Mouse (Mus musculus) hindbrain, postnatal 0 days (tissue): ENCODE measurements at regions not wholly inside any gene's neighbourhood (a gene's known extent, or its start where the extent isn't known, plus 50 kb on each side); places are given as distances from the start of the nearest gene placed in this dataset.

ENCODE experiments used
- ATAC-seq: fragments of 200-750 bp; cut with Nextera tagmentation; 2 replicates; pipeline ENCODE4 v1.8.0; 2017; ENCODE audit warnings: mild to moderate bottlenecking, moderate TSS enrichment, moderate library complexity
- DNase-seq: peaks from one replicate; pipeline ENCODE4 v3.0.0-alpha.2; 2015; ENCODE audit warnings: low spot score
- H3K27ac ChIP-seq: fragments of 300-500 bp; sonication (generic); 2 replicates; pipeline ENCODE4 v1.5.1; 2014; ENCODE audit warnings: mild to moderate bottlenecking
- H3K27me3 ChIP-seq: fragments of 300-500 bp; sonication (generic); 2 replicates; pipeline ENCODE4 v1.6.1; 2014; ENCODE audit warnings: low read length, mixed read lengths; ENCODE audit not compliant: insufficient read depth
- H3K36me3 ChIP-seq: fragments of 300-500 bp; sonication (generic); 2 replicates; pipeline ENCODE4 v1.6.1; 2014; ENCODE audit warnings: low read length, mixed read lengths; ENCODE audit not compliant: insufficient read depth
- H3K4me1 ChIP-seq: fragments of 300-500 bp; sonication (generic); 2 replicates; pipeline ENCODE4 v1.6.1; 2014; ENCODE audit warnings: antibody characterized with exemption, low read length, mixed read lengths; ENCODE audit not compliant: insufficient read depth
- H3K4me2 ChIP-seq: fragments of 300-500 bp; sonication (generic); 2 replicates; pipeline ENCODE4 v1.6.1; 2014; ENCODE audit warnings: low read depth, mild to moderate bottlenecking, low read length, moderate library complexity, mixed read lengths
- H3K4me3 ChIP-seq: fragments of 300-500 bp; sonication (generic); 2 replicates; pipeline ENCODE4 v1.5.1; 2014; ENCODE audit warnings: low read length
- H3K9ac ChIP-seq: fragments of 300-500 bp; sonication (generic); replicated peaks from 2 replicates; pipeline ENCODE4 v1.6.1; 2014; ENCODE audit warnings: mild to moderate bottlenecking, low read length, moderate library complexity, mixed read lengths
- H3K9me3 ChIP-seq: fragments of 300-500 bp; sonication (generic); 2 replicates; pipeline ENCODE4 v1.6.1; 2016; ENCODE audit warnings: low read length, mixed read lengths
- CTCF ChIP-seq: IDR thresholded peaks from 2 replicates; pipeline ENCODE4 v1.5.1; 2016; ENCODE audit warnings: antibody characterized with exemption, control low read depth, low read depth
- WGBS: fragments of 180-500 bp; shearing (Covaris S2); extraction: QIAGEN DNeasy Blood & Tissue Kit; methylation state at CpG from one replicate; pipeline ENCODE4 v1.1.7; 2014; 5-methylcytosine and 5-hydroxymethylcytosine counted together

- ATAC-seq, result 0 out of 2 replicates have a peak, but pooled peaks have one; percentile 43
- 56% methylated on average over 3 of the region's 3 CpGs for WGBS
- H3K4me2 ChIP-seq, result no peak overlapping the region
Observed at GRCm38 (mm10) chr4:89881083-89881482, 201.8 kb downstream of the Dmrta1 start.

GRCm38 (mm10) chr4:89909622-89910021 is 230.4 kb downstream of the Dmrta1 start:
- Histone ChIP-seq H3K9ac (no peak overlapping the region), H3K9me3 (no peaks in the 10 kb centered on the region), H3K27me3 (no peaks in the 10 kb centered on the region), H3K36me3 (no peaks in the 10 kb centered on the region), H3K27ac (no peak overlapping the region), H3K4me3 (no peak overlapping the region), H3K4me2 (no peak overlapping the region), H3K4me1 (no peaks in the 10 kb centered on the region)
- no peak for TF ChIP-seq CTCF
- DNase-seq (no peak), ATAC-seq (no peak)

More at GRCm38 (mm10) chr4:89881083-89881482, 201.8 kb downstream of the Dmrta1 start:
- Histone ChIP-seq H3K4me1 (no peaks in the 10 kb centered on the region), H3K36me3 (no peaks in the 10 kb centered on the region), H3K27me3 (no peaks in the 10 kb centered on the region), H3K4me3 (no peak overlapping the region), H3K27ac (no peak overlapping the region), H3K9ac (no peak overlapping the region), H3K9me3 (no peaks in the 10 kb centered on the region)
- peak; percentile 77 for DNase-seq
- peak; percentile 65 for TF ChIP-seq CTCF

GRCm38 (mm10) chr4:89937673-89938072 is 258.4 kb downstream of the Dmrta1 start:
- 76% methylated on average over 1 of the region's 1 CpGs for WGBS
- Histone ChIP-seq H3K4me2 (no peak overlapping the region), H3K4me1 (no peaks in the 10 kb centered on the region), H3K27me3 (no peaks in the 10 kb centered on the region), H3K9me3 (no peaks in the 10 kb centered on the region), H3K4me3 (no peak overlapping the region), H3K9ac (no peak overlapping the region), H3K27ac (no peak overlapping the region), H3K36me3 (no peaks in the 10 kb centered on the region)
- no peak for TF ChIP-seq CTCF
- no peak for DNase-seq
- no peak for ATAC-seq

GRCm38 (mm10) chr4:89941308-89941707 is 262.1 kb downstream of the Dmrta1 start:
- Histone ChIP-seq H3K4me3 (no peak overlapping the region), H3K36me3 (no peaks in the 10 kb centered on the region), H3K4me2 (no peak overlapping the region), H3K9me3 (no peaks in the 10 kb centered on the region), H3K4me1 (no peaks in the 10 kb centered on the region), H3K9ac (no peak overlapping the region), H3K27ac (no peak overlapping the region), H3K27me3 (no peaks in the 10 kb centered on the region)
- WGBS, result 52% methylated on average over 4 of the region's 4 CpGs
- no peak for TF ChIP-seq CTCF
- DNase-seq (peak; percentile 3), ATAC-seq (no peak)

- DNase-seq (no peak), ATAC-seq (no peak)
- Histone ChIP-seq H3K4me2 (no peak overlapping the region), H3K4me1 (no peaks in the 10 kb centered on the region), H3K27me3 (no peaks in the 10 kb centered on the region), H3K36me3 (no peaks in the 10 kb centered on the region), H3K9me3 (no peaks in the 10 kb centered on the region), H3K4me3 (no peak overlapping the region), H3K9ac (no peak overlapping the region), H3K27ac (no peak overlapping the region)
- no peak for TF ChIP-seq CTCF
- 82% methylated on average over 3 of the region's 3 CpGs for WGBS
Observed at GRCm38 (mm10) chr4:89976146-89976545, 242.5 kb upstream of the Zfp352 start.

GRCm38 (mm10) chr4:90003413-90003812 is 215.2 kb upstream of the Zfp352 start:
- Histone ChIP-seq H3K9me3 (no peaks in the 10 kb centered on the region), H3K4me1 (no peaks in the 10 kb centered on the region), H3K4me3 (no peak overlapping the region), H3K4me2 (no peak overlapping the region), H3K36me3 (no peaks in the 10 kb centered on the region), H3K27me3 (no peaks in the 10 kb centered on the region), H3K27ac (no peak overlapping the region), H3K9ac (no peak overlapping the region)
- ATAC-seq (no peak), DNase-seq (no peak)
- WGBS, result 87% methylated on average over 3 of the region's 3 CpGs
- no peak for TF ChIP-seq CTCF

- TF ChIP-seq CTCF, result no peak
- ATAC-seq, result no peak
- no peaks in the 10 kb centered on the region for H3K36me3 ChIP-seq
- H3K9me3 ChIP-seq, result no peaks in the 10 kb centered on the region
- H3K4me2 ChIP-seq, result no peak overlapping the region
- 73% methylated on average over 1 of the region's 1 CpGs for WGBS
- no peak overlapping the region for H3K9ac ChIP-seq
- no peak overlapping the region for H3K4me3 ChIP-seq
- H3K4me1 ChIP-seq, result no peaks in the 10 kb centered on the region
- H3K27ac ChIP-seq, result no peak overlapping the region
- DNase-seq, result peak; percentile 1
- H3K27me3 ChIP-seq, result no peaks in the 10 kb centered on the region
Observed at GRCm38 (mm10) chr4:90003898-90004297, 214.7 kb upstream of the Zfp352 start.
